Mouse (Mus musculus) liver, embryonic 16.5 days (tissue): Measurements from ENCODE around the gene Gm13696. TPM values are rescaled to one million over a fixed set of nuclear protein-coding genes. Genes with fewer than 3 reads are reported as not detected.
A peak's percentile ranks its signal among the peaks of the same experiment; 100 is the strongest.

Experiments
- ATAC-seq: fragments of 200-750 bp; cut with Nextera tagmentation; 2 replicates; pipeline ENCODE4 v1.8.0; 2017; ENCODE audit warnings: low read depth, mild to moderate bottlenecking, moderate number of reproducible peaks, moderate library complexity
- H3K27ac ChIP-seq: fragments of 300-500 bp; sonication (generic); 2 replicates; pipeline ENCODE4 v1.5.1; 2014; ENCODE audit warnings: mild to moderate bottlenecking, low read length
- H3K27me3 ChIP-seq: fragments of 300-500 bp; sonication (generic); 2 replicates; pipeline ENCODE4 v1.6.1; 2014; ENCODE audit warnings: low read depth, low read length, mixed read lengths; ENCODE audit not compliant: control insufficient read depth, insufficient read depth
- H3K36me3 ChIP-seq: fragments of 300-500 bp; sonication (generic); 2 replicates; pipeline ENCODE4 v1.6.1; 2014; ENCODE audit warnings: mild to moderate bottlenecking; ENCODE audit not compliant: control insufficient read depth, insufficient read depth
- H3K4me1 ChIP-seq: fragments of 300-500 bp; sonication (generic); 2 replicates; pipeline ENCODE4 v1.6.1; 2014; ENCODE audit warnings: low read depth, low read length, mixed read lengths; ENCODE audit not compliant: control insufficient read depth
- H3K4me2 ChIP-seq: fragments of 300-500 bp; sonication (generic); 2 replicates; pipeline ENCODE4 v1.6.1; 2014; ENCODE audit warnings: low read depth, low read length, mixed read lengths
- H3K4me3 ChIP-seq: fragments of 300-500 bp; sonication (generic); 2 replicates; pipeline ENCODE4 v1.5.1; 2014; ENCODE audit warnings: low read depth, mild to moderate bottlenecking, low read length
- H3K9ac ChIP-seq: fragments of 300-500 bp; sonication (generic); 2 replicates; pipeline ENCODE4 v1.6.1; 2014; ENCODE audit warnings: low read depth, low read length
- H3K9me3 ChIP-seq: fragments of 300-500 bp; sonication (generic); replicated peaks from 2 replicates; pipeline ENCODE4 v1.6.1; 2016; ENCODE audit warnings: low read length; ENCODE audit not compliant: control insufficient read depth
- whole genome bisulfite sequencing: fragments of 180-500 bp; shearing (Covaris S2); extraction: QIAGEN DNeasy Blood & Tissue Kit; methylation state at CpG from one replicate; pipeline ENCODE4 v1.1.7; 2014; ENCODE audit not compliant: insufficient replicate concordance; 5-methylcytosine and 5-hydroxymethylcytosine counted together
- polyA plus RNA-seq: library from polyadenylated mRNA; unstranded; fragments of >200 nt; fragmentation: Nextera tagmentation; extraction: Ambion mirVana; gene quantifications from 2 replicates; pipeline ENCODE4 v1.2.1, GENCODE M21; 2015

The Gm13696 gene
- polyA plus RNA-seq, 1 experiment from 2014 or later: not detected

DNA sequence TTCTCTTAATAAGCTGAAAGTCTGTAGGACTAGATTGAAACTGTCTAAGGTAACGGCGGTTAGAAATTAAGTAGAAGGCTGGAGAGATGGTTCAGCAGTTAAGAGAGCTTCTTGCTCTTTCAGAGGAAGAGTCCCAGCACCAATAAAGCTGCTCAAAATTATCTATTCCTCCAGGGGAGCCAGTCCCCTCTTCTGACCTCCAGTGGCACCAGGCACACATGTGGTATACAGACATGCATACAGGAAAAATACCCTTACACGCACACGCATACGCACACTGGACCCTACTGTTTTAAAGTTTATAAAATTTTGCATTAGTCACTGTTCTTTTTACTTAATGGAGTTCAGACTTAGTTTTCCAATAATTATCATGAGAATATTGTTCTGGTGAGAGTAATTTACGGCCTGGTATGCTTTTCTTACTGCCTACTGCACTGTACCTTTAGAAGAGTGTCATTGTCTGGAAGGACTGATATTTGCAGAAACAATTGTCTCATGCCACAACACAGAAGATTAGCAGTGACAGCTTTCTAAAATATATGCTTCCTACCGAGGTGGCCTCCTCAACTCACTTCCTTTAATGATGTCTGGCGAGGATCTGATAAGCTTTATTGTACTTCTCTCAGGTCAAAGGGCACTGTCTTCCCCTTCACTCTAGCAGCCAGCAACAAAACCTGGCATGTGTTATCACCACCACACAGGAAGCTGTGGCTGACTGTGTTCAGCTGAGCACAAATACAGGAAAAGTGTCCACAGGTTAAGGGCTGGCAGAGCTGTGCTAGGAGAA, 46.8 kb downstream of the Gm13696 start:
- Histone ChIP-seq H3K36me3 (no peaks in the 10 kb centered on the region), H3K4me2 (no peak overlapping the region), H3K9me3 (no peaks in the 10 kb centered on the region), H3K9ac (no peak overlapping the region), H3K27ac (no peak overlapping the region), H3K4me1 (peaks cover 8% of the 10 kb centered on the region), H3K27me3 (no peaks in the 10 kb centered on the region), H3K4me3 (no peak overlapping the region)
- WGBS: 22% methylated on average over 8 of the region's 8 CpGs
- ATAC-seq: peak; percentile 67

DNA sequence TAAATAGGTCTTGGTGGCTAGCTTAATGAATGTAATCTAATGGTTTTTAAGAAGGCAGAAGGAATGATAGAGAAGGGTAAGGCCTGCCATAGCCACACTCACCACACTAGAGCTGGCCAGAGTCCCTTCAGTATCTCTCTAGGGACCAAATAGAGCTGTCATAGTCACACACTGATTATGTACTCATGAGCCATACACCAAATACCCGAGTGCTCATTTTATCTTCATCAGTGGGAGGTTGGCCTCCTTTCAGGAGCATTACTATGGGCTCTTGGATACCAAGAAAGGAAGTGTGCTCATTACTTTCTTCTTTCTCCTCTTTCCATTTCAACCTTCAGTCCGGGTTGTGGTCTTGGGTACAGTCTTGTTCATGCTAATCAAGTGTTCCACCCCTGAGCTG, 49.0 kb downstream of the Gm13696 start:
- no peak for ATAC-seq
- Histone ChIP-seq H3K9me3 (no peaks in the 10 kb centered on the region), H3K4me2 (no peak overlapping the region), H3K9ac (no peak overlapping the region), H3K4me3 (no peak overlapping the region), H3K27me3 (no peaks in the 10 kb centered on the region), H3K27ac (no peak overlapping the region), H3K36me3 (no peaks in the 10 kb centered on the region), H3K4me1 (peaks cover 8% of the 10 kb centered on the region)
- 32% methylated on average over 2 of the region's 2 CpGs for WGBS

DNA sequence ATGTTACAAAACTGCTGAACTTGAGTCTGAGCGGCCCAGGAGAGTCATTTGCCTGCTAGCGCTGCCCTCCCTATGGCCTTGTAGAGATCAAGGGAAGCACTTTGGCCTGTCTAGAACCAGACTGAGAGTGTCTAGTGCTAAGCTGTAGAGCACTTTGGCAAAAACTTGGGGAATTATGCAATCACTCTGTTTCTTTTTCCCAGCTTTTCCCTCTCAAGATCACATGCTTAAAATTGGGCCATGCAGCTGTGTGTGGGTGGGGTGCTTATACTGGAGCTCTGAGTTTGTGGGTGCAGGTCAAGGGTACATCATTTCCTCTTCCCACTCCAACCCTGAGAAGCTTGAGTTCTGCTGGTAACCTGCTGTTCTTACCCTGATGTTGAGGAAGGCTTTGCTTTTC, 50.0 kb downstream of the Gm13696 start:
- no peak overlapping the region for H3K9ac ChIP-seq
- H3K9me3 ChIP-seq: no peaks in the 10 kb centered on the region
- H3K4me1 ChIP-seq: peaks cover 8% of the 10 kb centered on the region
- H3K4me2 ChIP-seq: no peak overlapping the region
- no peaks in the 10 kb centered on the region for H3K27me3 ChIP-seq
- no peak overlapping the region for H3K27ac ChIP-seq
- no peak overlapping the region for H3K4me3 ChIP-seq
- WGBS: 67% methylated on average over 2 of the region's 2 CpGs
- H3K36me3 ChIP-seq: no peaks in the 10 kb centered on the region
- no peak for ATAC-seq

DNA sequence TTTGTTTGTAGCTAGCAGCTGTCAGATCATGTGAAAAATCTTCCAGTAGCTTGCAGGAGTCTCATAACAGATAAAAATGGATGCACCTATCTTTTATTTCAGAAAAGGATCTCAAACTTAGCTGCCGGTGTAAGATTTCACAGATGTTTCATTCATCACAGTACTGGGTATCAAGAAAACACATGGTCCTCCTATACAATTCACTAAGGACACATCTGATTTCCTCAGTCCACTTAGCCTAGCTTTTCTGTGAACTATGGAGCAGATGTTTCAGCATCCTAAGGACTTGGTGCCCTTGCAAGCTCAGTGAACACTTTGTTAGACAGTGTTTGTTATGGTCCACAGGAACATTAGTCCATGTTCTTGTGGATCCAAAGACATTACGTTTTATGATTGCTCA, 50.4 kb downstream of the Gm13696 start:
- Histone ChIP-seq H3K27me3 (no peaks in the 10 kb centered on the region), H3K4me1 (peaks cover 6% of the 10 kb centered on the region), H3K9ac (no peak overlapping the region), H3K36me3 (no peaks in the 10 kb centered on the region), H3K4me2 (no peak overlapping the region), H3K27ac (no peak overlapping the region), H3K4me3 (no peak overlapping the region), H3K9me3 (no peaks in the 10 kb centered on the region)
- ATAC-seq: no peak
- WGBS: 74% methylated on average over 2 of the region's 2 CpGs

Other genes with a start within 250 kb of the Gm13696 start
- 15.0 and 15.7 TPM in 2 replicates for gene Itgav, start 248.7 kb upstream of the Gm13696 start, polyA plus RNA-seq
- 0.28 and 0.33 TPM in 2 replicates for gene Fam171b, start 160.5 kb upstream of the Gm13696 start, polyA plus RNA-seq
- gene Zswim2, start 31.9 kb upstream of the Gm13696 start, polyA plus RNA-seq: not detected in 2 replicates
- not detected in 2 replicates for gene Gm13698, start 17.4 kb upstream of the Gm13696 start, polyA plus RNA-seq
- gene Gm13693, start 11.6 kb upstream of the Gm13696 start, polyA plus RNA-seq: not detected in 2 replicates
- gene Gm13695, start 5.8 kb upstream of the Gm13696 start, polyA plus RNA-seq: not detected in 2 replicates
- not detected in 2 replicates for gene Gm13694, start 5.8 kb downstream of the Gm13696 start, polyA plus RNA-seq
- not detected in 2 replicates for gene Gm13697, start 11.6 kb downstream of the Gm13696 start, polyA plus RNA-seq
- gene Gm13691, start 17.4 kb downstream of the Gm13696 start, polyA plus RNA-seq: not detected in 2 replicates